Mouse (Mus musculus) liver, postnatal 0 days (tissue): ENCODE measurements around the gene Lpcat2b.

Source experiments
- CTCF ChIP-seq: sonication (generic); IDR thresholded peaks from 2 replicates; pipeline ENCODE4 v1.5.1; 2016; ENCODE audit warnings: antibody characterized with exemption, low read depth
- EP300 ChIP-seq: IDR thresholded peaks from 2 replicates; pipeline ENCODE4 v1.6.1; 2016; ENCODE audit warnings: antibody characterized with exemption, low read depth, mild to moderate bottlenecking

DNA sequence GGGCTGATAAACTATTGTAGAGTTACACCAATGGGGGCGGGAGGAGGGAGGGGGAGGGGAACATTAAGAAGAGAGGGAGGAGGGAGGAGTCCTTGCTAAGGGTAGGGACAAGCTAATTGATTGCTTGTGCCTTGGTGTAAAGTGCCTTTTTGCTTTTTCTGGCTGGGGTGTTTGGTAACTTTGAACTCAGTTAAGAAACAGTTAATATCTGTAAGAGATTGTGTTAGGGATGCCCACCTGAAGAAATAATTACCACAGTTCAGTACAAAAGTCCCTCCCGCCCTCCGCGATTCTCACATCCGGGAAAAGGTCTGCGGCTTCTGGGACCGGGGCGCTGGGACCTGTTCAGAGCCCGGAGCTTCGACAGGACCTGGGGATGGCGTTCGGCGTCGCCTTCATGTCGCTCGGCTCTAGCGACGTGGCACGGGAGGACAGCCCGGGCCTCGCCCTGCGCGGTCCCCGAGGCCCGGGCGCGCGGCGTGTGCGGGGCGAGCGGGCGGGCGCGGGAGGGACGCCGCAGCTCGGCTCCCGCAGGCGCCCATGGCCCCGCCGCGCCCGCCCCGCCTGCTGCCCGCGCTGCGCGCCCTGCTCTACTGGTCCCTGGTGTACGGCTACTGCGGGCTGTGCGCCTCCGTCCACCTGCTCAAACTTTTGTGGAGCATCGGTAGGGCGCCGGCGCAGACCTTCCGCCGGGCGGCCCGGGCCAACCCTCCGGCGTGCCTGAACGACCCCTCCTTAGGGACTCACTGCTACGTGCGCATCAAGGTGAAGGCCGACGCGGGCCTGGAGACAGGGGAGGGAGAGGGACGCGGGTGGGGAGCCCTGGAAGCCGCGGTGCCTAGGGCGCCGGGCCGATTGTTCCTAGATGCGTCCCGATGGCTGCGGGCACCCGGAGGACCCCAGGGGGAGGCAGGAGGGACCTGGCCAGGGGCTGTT lies 28.1 kb upstream of the Lpcat2b start:
- no peak for TF ChIP-seq CTCF
- TF ChIP-seq EP300: no peak
